Mouse (Mus musculus): ENCODE measurements around the gene Qpct.

DNA sequence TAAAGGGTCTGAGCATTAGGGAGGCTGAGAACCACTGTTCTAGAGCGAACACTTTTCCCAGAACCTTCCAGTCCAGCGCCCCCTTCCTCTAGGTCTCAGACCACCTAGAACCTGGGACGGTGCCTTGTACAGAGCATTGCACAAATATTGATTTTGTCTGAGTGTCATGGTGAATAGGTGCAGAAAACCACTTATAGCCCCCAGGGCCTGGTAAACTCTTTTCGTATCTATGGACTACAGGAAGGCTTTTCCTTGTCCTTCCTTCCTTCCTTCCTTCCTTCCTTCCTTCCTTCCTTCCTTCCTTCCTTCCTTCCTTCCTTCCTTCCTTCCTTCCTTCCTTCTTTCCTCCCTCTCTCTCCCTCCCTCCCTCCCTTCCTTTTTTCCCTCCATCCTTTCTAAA lies at the start of gene Qpct:
- no peak for TF ChIP-seq CTCF (IDR thresholded peaks at IDR 0.05)
- TF ChIP-seq EP300 (IDR thresholded peaks at IDR 0.05): no peak
